ENCODE assay signal across 9 mouse cellular contexts in genomic region chr10:94623617-94624016, GRCm38 (mm10).
DNase-seq lines count a peak whose midpoint lies in the region; ATAC-seq and TF ChIP-seq lines count a peak whose summit lies in the region.
"Had no signal": no experiment of that assay in that cellular context is flagged by ENCODE, and none has a peak within 500 bp of the region (broad histone marks: within the 10 kb centered on the region; RNA-seq: fewer than 3 reads in every experiment).

No protein-coding gene starts in this region.

- no peak overlapping the region for H3K4me3 ChIP-seq in MEL (ENCODE audit: control insufficient read depth in 1 of 2, insufficient read depth in 1 of 2, low read depth in 2 of 2, low read length in 2 of 2)
- no peak overlapping the region for H3K4me3 ChIP-seq in cerebellum, adult 2 months (replicated peaks; ENCODE audit: insufficient read depth, low read depth, low read length)
- H3K4me3 ChIP-seq in forebrain, postnatal 0 days (ENCODE audit: low read depth, low read length): no peak overlapping the region
- H3K4me3 ChIP-seq: lung, embryonic 15.5 days had no signal

- H3K27ac ChIP-seq in MEL (ENCODE audit: control insufficient read depth, low read depth, low read length): no peak overlapping the region
- no peak overlapping the region for H3K27ac ChIP-seq in cerebellum, adult 2 months (ENCODE audit: insufficient read depth, low read length)
- no peak overlapping the region for H3K27ac ChIP-seq in forebrain, postnatal 0 days (ENCODE audit: low read depth, low read length)
- H3K27ac ChIP-seq: lung, embryonic 15.5 days had no signal

- no peaks in the 10 kb centered on the region for H3K36me3 ChIP-seq in MEL (ENCODE audit: control insufficient read depth in 1 of 2, insufficient read depth in 2 of 2, low read length in 2 of 2)
- no peaks in the 10 kb centered on the region for H3K36me3 ChIP-seq in forebrain, postnatal 0 days (ENCODE audit: insufficient read depth)
- H3K36me3 ChIP-seq: lung, embryonic 15.5 days had no signal

- DNase-seq in MEL (ENCODE audit: low read depth, low spot score): peak; percentile 77
- DNase-seq in cerebellum, adult 2 months: peak; percentile 75 to 85
- DNase-seq in forebrain, postnatal 0 days: peak; percentile 92
- DNase-seq in layer of hippocampus, adult 8-10 months (ENCODE audit: low spot score in 2 of 2): peak; percentile 58 to 84
- DNase-seq in lung, postnatal 14 days: peak; percentile 92
- peak; percentile 96 for DNase-seq in retina, embryonic 14.5 days (ENCODE audit: low spot score)
- DNase-seq in thymus, postnatal 25 days: peak; percentile 66

- no peaks in the 10 kb centered on the region; a peak in 1 of 4 replicates for H3K27me3 ChIP-seq in MEL (ENCODE audit: control insufficient read depth in 1 of 2, insufficient read depth in 2 of 2, low read length in 2 of 2)
- H3K27me3 ChIP-seq in cerebellum, adult 2 months (ENCODE audit: control insufficient read depth, insufficient read depth, low read length): no peaks in the 10 kb centered on the region
- H3K27me3 ChIP-seq in forebrain, postnatal 0 days (ENCODE audit: insufficient read depth, low read length): no peaks in the 10 kb centered on the region

- peak overlapping the region; percentile 19 for H3K4me2 ChIP-seq in forebrain, postnatal 0 days (ENCODE audit: low read depth)
- H3K4me2 ChIP-seq: lung, embryonic 15.5 days had no signal

- H3K9ac ChIP-seq in MEL (ENCODE audit: control insufficient read depth, low read depth, low read length, poor library complexity, severe bottlenecking): no peak overlapping the region
- H3K9ac ChIP-seq in forebrain, postnatal 0 days: no peak overlapping the region
- H3K9ac ChIP-seq: lung, embryonic 15.5 days had no signal

- no peaks in the 10 kb centered on the region for H3K9me3 ChIP-seq in MEL (replicated peaks; ENCODE audit: insufficient read depth, low read length)
- no peaks in the 10 kb centered on the region for H3K9me3 ChIP-seq in forebrain, postnatal 0 days (ENCODE audit: low read length)
- H3K9me3 ChIP-seq: lung, embryonic 15.5 days had no signal

- no peak for TF ChIP-seq POLR2A in MEL (IDR thresholded peaks at IDR 0.05; ENCODE audit: control insufficient read depth in 1 of 2, insufficient read depth in 1 of 2, low read depth in 1 of 2, low read length in 2 of 2, poor library complexity in 1 of 2)
- no peak for TF ChIP-seq POLR2A in cerebellum, adult 2 months (IDR thresholded peaks at IDR 0.05; ENCODE audit: borderline replicate concordance, insufficient read depth, low read length)

- no peak for TF ChIP-seq EP300 in MEL (IDR thresholded peaks at IDR 0.05; ENCODE audit: low read depth in 1 of 2, low read length in 2 of 2)

- peak; percentile 98 for TF ChIP-seq RAD21 in MEL (IDR thresholded peaks at IDR 0.05; ENCODE audit: low read depth, low read length)

- peak; percentile 77 for ATAC-seq in forebrain, postnatal 0 days
- ATAC-seq in hematopoietic stem cell, adult 5-6 weeks (replicated peaks in 1 of 2; ENCODE audit: insufficient read depth in 1 of 2, low FRiP score in 2 of 2, low TSS enrichment in 1 of 2, low read depth in 1 of 2, poor library complexity in 2 of 2, severe bottlenecking in 2 of 2): peak; percentile 22 to 77; a peak in 3 of 4 replicates

- H3K79me2 ChIP-seq in MEL (ENCODE audit: control insufficient read depth, insufficient read depth, low read length, poor library complexity): no peaks in the 10 kb centered on the region

- peak; percentile 72 to 96 (median 94) for TF ChIP-seq CTCF in MEL (IDR thresholded peaks at IDR 0.05 in 2 of 3, conservative IDR thresholded peaks at IDR 0.05 in 1 of 3; ENCODE audit: control insufficient read depth in 1 of 3, insufficient read depth in 1 of 3, low read depth in 2 of 3, low read length in 3 of 3, poor library complexity in 1 of 3, severe bottlenecking in 1 of 3)
- TF ChIP-seq CTCF in cerebellum, adult 2 months (IDR thresholded peaks at IDR 0.05; ENCODE audit: borderline replicate concordance, insufficient read depth, low read depth, low read length): peak; percentile 90
- peak; percentile 98 for TF ChIP-seq CTCF in forebrain, postnatal 0 days (IDR thresholded peaks at IDR 0.05; ENCODE audit: low read depth)

- WGBS in cerebellum, adult 2 months: 17% methylated on average over 10 of the region's 10 CpGs
- WGBS in forebrain, postnatal 0 days: 6% methylated on average over 10 of the region's 10 CpGs

- H3K4me1 ChIP-seq in MEL (ENCODE audit: control insufficient read depth in 1 of 2, insufficient read depth in 2 of 2, low read length in 2 of 2): no peaks in the 10 kb centered on the region
- H3K4me1 ChIP-seq in cerebellum, adult 2 months (ENCODE audit: control insufficient read depth, insufficient read depth, low read length): peaks cover 5% of the 10 kb centered on the region; the same call in 1 of the 2 replicates
- H3K4me1 ChIP-seq in forebrain, postnatal 0 days (ENCODE audit: insufficient read depth): peaks cover 16% of the 10 kb centered on the region

TF ChIP-seq in MEL, 35 proteins besides CTCF, POLR2A, EP300 and RAD21:
- TF ChIP-seq SMC3 (IDR thresholded peaks at IDR 0.05; ENCODE audit: low read depth, low read length) (peak; percentile 96), GABPA (IDR thresholded peaks at IDR 0.05; ENCODE audit: low read depth, low read length) (no peak), SIN3A (IDR thresholded peaks at IDR 0.05; ENCODE audit: low read length) (peak; percentile 42; the same call in 1 of the 2 replicates), ZC3H11A (IDR thresholded peaks at IDR 0.05; ENCODE audit: low read depth, low read length) (peak; percentile 97), CHD2 (IDR thresholded peaks at IDR 0.05; ENCODE audit: low read length) (no peak)
